Mouse (Mus musculus): ENCODE data around the gene Cdh22.

GRCm38 (mm10) chr2:165234291-165234612, 401 bp downstream of the Cdh22 start:
- TF ChIP-seq CTCF (IDR thresholded peaks at IDR 0.05; ENCODE audit: low read depth) (no peak), EP300 (optimal IDR thresholded peaks at IDR 0.05) (no peak)
